Mouse (Mus musculus) heart, embryonic 11.5 days (tissue): Measurements from ENCODE around the gene Bcas3. TPM values are rescaled to one million over a fixed set of nuclear protein-coding genes. Genes with fewer than 3 reads are reported as not detected.
A peak's percentile ranks its signal among the peaks of the same experiment; 100 is the strongest.

Experiments
- ATAC-seq: fragments of 200-750 bp; cut with Nextera tagmentation; replicated peaks from 2 replicates; pipeline ENCODE4 v1.8.0; 2017; ENCODE audit warnings: moderate library complexity; ENCODE audit not compliant: insufficient number of reproducible peaks, low FRiP score, low TSS enrichment
- H3K27ac ChIP-seq: fragments of 300-500 bp; sonication (generic); 2 replicates; pipeline ENCODE4 v1.5.1; 2014; ENCODE audit warnings: mild to moderate bottlenecking, low read depth, low read length
- H3K27me3 ChIP-seq: fragments of 300-500 bp; sonication (generic); 2 replicates; pipeline ENCODE4 v1.6.1; 2014; ENCODE audit warnings: mild to moderate bottlenecking, low read length, mixed read lengths; ENCODE audit not compliant: control insufficient read depth, insufficient read depth
- H3K36me3 ChIP-seq: fragments of 300-500 bp; sonication (generic); 2 replicates; pipeline ENCODE4 v1.6.1; 2014; ENCODE audit warnings: mild to moderate bottlenecking, low read length, moderate library complexity, mixed read lengths; ENCODE audit not compliant: control insufficient read depth, insufficient read depth
- H3K4me1 ChIP-seq: fragments of 300-500 bp; sonication (generic); 2 replicates; pipeline ENCODE4 v1.6.1; 2014; ENCODE audit warnings: low read length; ENCODE audit not compliant: control insufficient read depth, insufficient read depth
- H3K4me2 ChIP-seq: fragments of 300-500 bp; sonication (generic); 2 replicates; pipeline ENCODE4 v1.6.1; 2014; ENCODE audit warnings: mild to moderate bottlenecking, moderate library complexity
- H3K4me3 ChIP-seq: fragments of 300-500 bp; sonication (generic); 2 replicates; pipeline ENCODE4 v1.5.1; 2014; ENCODE audit warnings: low read depth, low read length
- H3K9ac ChIP-seq: fragments of 300-500 bp; sonication (generic); 2 replicates; pipeline ENCODE4 v1.6.1; 2014; ENCODE audit warnings: mild to moderate bottlenecking, low read depth, low read length, moderate library complexity
- H3K9me3 ChIP-seq: fragments of 300-500 bp; sonication (generic); replicated peaks from 2 replicates; pipeline ENCODE4 v1.6.1; 2016; ENCODE audit warnings: low read length; ENCODE audit not compliant: control insufficient read depth
- WGBS: fragments of 180-500 bp; shearing (Covaris S2); extraction: QIAGEN DNeasy Blood & Tissue Kit; methylation state at CpG from one replicate; pipeline ENCODE4 v1.1.7; 2014; ENCODE audit not compliant: insufficient replicate concordance; 5-methylcytosine and 5-hydroxymethylcytosine counted together
- polyA plus RNA-seq: library from polyadenylated mRNA; unstranded; fragments of >200 nt; fragmentation: Nextera tagmentation; extraction: Ambion mirVana; gene quantifications from 2 replicates; pipeline ENCODE4 v1.2.1, GENCODE M21; 2014

The Bcas3 gene
- polyA plus RNA-seq, 1 experiment from 2014 or later, result 22.8 TPM

GRCm38 (mm10) chr11:85672881-85673475 lies 320.0 kb downstream of the Bcas3 start:
- no peak for ATAC-seq
- H3K4me3 ChIP-seq, result no peak overlapping the region
- no peaks in the 10 kb centered on the region for H3K9me3 ChIP-seq
- H3K36me3 ChIP-seq, result no peaks in the 10 kb centered on the region
- no peak overlapping the region for H3K9ac ChIP-seq
- WGBS, result 70% methylated on average over 10 of the region's 10 CpGs
- H3K27ac ChIP-seq, result no peak overlapping the region
- H3K4me2 ChIP-seq, result no peak overlapping the region
- H3K27me3 ChIP-seq, result no peaks in the 10 kb centered on the region
- peaks cover 13% of the 10 kb centered on the region for H3K4me1 ChIP-seq

DNA sequence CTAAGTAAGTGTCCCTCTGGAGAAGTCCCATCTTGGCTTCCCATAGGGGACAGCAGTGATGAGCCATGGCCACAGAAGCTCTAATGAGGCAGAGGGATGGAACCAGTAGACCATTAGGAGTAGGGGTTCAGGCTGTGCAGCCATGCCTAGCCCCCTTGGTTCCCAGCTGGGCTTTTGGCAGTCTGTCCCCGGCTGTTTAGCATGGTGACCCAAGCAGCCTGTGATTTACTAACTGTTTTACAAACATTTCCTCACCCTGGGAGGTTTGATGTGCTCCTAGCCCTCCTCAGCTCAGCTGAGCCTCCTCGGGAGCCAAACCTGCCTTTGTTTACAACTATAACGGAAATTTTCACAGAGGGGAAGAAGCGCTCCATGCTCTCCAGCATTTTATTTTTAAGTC lies 322.3 kb downstream of the Bcas3 start:
- no peak overlapping the region for H3K4me3 ChIP-seq
- no peak overlapping the region for H3K9ac ChIP-seq
- peaks cover 5% of the 10 kb centered on the region; the same call in 1 of the 2 replicates for H3K4me1 ChIP-seq
- H3K36me3 ChIP-seq, result no peaks in the 10 kb centered on the region
- no peaks in the 10 kb centered on the region for H3K9me3 ChIP-seq
- 34% methylated on average over 4 of the region's 4 CpGs for WGBS
- no peak overlapping the region for H3K27ac ChIP-seq
- no peak for ATAC-seq
- no peaks in the 10 kb centered on the region; the same call in 1 of the 2 replicates for H3K27me3 ChIP-seq
- H3K4me2 ChIP-seq, result no peak overlapping the region

GRCm38 (mm10) chr11:85676357-85677004 lies 323.5 kb downstream of the Bcas3 start:
- Histone ChIP-seq H3K27me3 (no peaks in the 10 kb centered on the region; the same call in 1 of the 2 replicates), H3K9ac (no peak overlapping the region), H3K9me3 (no peaks in the 10 kb centered on the region), H3K27ac (no peak overlapping the region), H3K4me3 (no peak overlapping the region), H3K4me1 (peaks cover 5% of the 10 kb centered on the region; the same call in 1 of the 2 replicates), H3K4me2 (no peak overlapping the region), H3K36me3 (no peaks in the 10 kb centered on the region)
- 44% methylated on average over 10 of the region's 10 CpGs for WGBS
- ATAC-seq, result no peak

DNA sequence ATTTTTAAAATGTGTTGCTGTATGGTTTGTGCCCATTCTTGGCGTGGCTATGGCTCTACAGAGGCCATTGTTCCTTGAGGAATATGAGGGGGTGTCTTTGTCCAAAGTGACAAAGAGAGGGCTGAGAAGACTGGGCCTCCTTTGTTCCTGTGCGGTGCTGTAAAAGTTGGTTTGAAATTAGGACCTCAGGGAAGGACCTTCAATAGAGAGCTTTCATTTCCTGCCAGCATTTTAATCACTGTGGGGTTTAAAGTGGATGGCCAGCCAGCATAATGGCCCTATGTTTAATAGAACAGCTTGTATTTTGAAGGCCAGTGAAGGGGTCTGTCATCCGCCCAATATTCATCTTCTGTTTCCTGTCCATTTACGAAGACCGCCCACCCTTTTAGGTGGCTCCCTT lies 325.7 kb downstream of the Bcas3 start:
- H3K27me3 ChIP-seq, result no peaks in the 10 kb centered on the region; the same call in 1 of the 2 replicates
- ATAC-seq, result no peak
- no peak overlapping the region for H3K4me3 ChIP-seq
- H3K9ac ChIP-seq, result no peak overlapping the region
- H3K4me1 ChIP-seq, result peaks cover 5% of the 10 kb centered on the region; the same call in 1 of the 2 replicates
- H3K4me2 ChIP-seq, result no peak overlapping the region
- no peak overlapping the region for H3K27ac ChIP-seq
- H3K9me3 ChIP-seq, result no peaks in the 10 kb centered on the region
- no peaks in the 10 kb centered on the region for H3K36me3 ChIP-seq
- 77% methylated on average over 5 of the region's 5 CpGs for whole genome bisulfite sequencing

- no peak overlapping the region for H3K27ac ChIP-seq
- no peaks in the 10 kb centered on the region; the same call in 1 of the 2 replicates for H3K27me3 ChIP-seq
- H3K4me3 ChIP-seq, result no peak overlapping the region
- 78% methylated on average over 11 of the region's 11 CpGs for WGBS
- H3K4me2 ChIP-seq, result no peak overlapping the region
- no peaks in the 10 kb centered on the region for H3K9me3 ChIP-seq
- no peaks in the 10 kb centered on the region for H3K36me3 ChIP-seq
- no peak overlapping the region for H3K9ac ChIP-seq
- ATAC-seq, result no peak
- peaks cover 2% of the 10 kb centered on the region for H3K4me1 ChIP-seq
Observed at GRCm38 (mm10) chr11:85681580-85682419, 328.8 kb downstream of the Bcas3 start.

GRCm38 (mm10) chr11:85684981-85685380 lies 332.0 kb downstream of the Bcas3 start:
- ATAC-seq, result no peak
- Histone ChIP-seq H3K4me2 (no peak overlapping the region), H3K27ac (no peak overlapping the region), H3K9me3 (no peaks in the 10 kb centered on the region), H3K9ac (no peak overlapping the region), H3K36me3 (no peaks in the 10 kb centered on the region), H3K27me3 (peaks cover 7% of the 10 kb centered on the region), H3K4me3 (no peak overlapping the region), H3K4me1 (peaks cover 18% of the 10 kb centered on the region)
- 84% methylated on average over 2 of the region's 2 CpGs for WGBS

DNA sequence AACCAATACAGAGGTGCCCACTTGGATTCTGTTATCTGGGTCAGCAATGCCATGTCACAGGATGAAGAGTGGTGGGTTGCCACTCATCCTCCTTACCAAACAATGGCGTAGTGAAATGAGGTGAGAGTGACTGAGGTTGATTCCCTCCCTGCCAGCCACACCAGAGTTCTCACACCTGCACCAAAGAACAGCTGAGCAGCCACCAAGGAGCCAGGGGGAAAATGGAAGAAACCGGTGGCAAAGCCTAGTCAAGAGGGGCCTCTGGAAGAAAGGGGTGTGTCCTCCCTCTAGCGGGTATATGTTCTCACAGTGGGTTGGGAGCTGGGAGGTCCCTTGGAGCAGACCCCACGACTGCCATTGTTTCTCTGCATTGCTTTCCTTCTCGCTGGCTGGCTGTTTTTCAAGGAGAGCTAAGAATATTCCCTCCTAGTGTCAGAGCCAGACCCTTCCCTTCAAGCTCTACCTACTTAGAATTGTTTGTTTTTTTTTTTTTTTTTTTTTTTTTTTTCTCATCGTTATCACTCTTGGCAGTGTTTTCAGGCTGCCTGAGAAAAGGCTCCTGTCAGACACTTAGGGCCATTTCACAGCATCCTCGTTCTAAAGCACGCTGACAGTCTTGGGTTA lies 335.0 kb downstream of the Bcas3 start:
- Histone ChIP-seq H3K4me2 (peak overlapping the region; percentile 14), H3K4me1 (peaks cover 21% of the 10 kb centered on the region), H3K9me3 (no peaks in the 10 kb centered on the region), H3K4me3 (no peak overlapping the region), H3K36me3 (no peaks in the 10 kb centered on the region), H3K9ac (no peak overlapping the region), H3K27ac (no peak overlapping the region), H3K27me3 (peaks cover 7% of the 10 kb centered on the region)
- 6% methylated on average over 8 of the region's 8 CpGs for WGBS
- no peak for ATAC-seq

DNA sequence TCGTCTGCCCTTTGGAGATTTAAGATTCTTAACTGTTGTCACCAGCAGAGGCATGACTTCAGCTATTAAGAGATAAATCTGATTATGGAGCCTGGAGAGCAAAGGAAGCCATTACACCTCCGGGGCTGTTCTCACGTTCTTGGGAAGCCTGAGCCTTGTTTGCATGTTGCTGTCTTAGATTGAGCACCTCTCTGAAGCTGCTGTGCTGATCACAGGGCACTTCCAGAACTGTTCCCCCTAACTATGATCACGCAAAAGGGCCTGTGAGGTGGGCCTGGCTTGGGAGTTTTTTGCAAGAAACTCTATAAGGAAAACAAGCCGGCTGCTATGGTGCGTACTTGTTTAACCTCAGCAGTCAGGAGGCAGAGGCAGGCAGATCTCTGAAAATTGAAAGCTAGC lies 335.5 kb downstream of the Bcas3 start:
- no peak overlapping the region for H3K27ac ChIP-seq
- no peak overlapping the region for H3K4me3 ChIP-seq
- peaks cover 21% of the 10 kb centered on the region for H3K4me1 ChIP-seq
- H3K36me3 ChIP-seq, result no peaks in the 10 kb centered on the region
- no peaks in the 10 kb centered on the region for H3K9me3 ChIP-seq
- H3K27me3 ChIP-seq, result peaks cover 7% of the 10 kb centered on the region
- 42% methylated on average over 6 of the region's 6 CpGs for WGBS
- peak overlapping the region; percentile 14 for H3K4me2 ChIP-seq
- no peak overlapping the region for H3K9ac ChIP-seq
- ATAC-seq, result no peak
